Mouse (Mus musculus) heart, embryonic 15.5 days (tissue): ENCODE data around the gene Gm10718. TPM values are rescaled to one million over a fixed set of nuclear protein-coding genes. Genes with fewer than 3 reads are reported as not detected.
"Not testable (repeated sequence)": the region's sequence is repeated elsewhere in the genome, so short reads cannot be mapped to it uniquely, and the experiment has no call there.

Experiments
- ATAC-seq: fragments of 200-750 bp; cut with Nextera tagmentation; replicated peaks from 2 replicates; pipeline ENCODE4 v1.8.0; 2017; ENCODE audit warnings: low read depth, moderate TSS enrichment; ENCODE audit not compliant: insufficient number of reproducible peaks, insufficient read depth, low FRiP score
- H3K27ac ChIP-seq: fragments of 300-500 bp; sonication (generic); 2 replicates; pipeline ENCODE4 v1.5.1; 2015; ENCODE audit warnings: mild to moderate bottlenecking, inconsistent platforms
- H3K27me3 ChIP-seq: fragments of 300-500 bp; sonication (generic); 2 replicates; pipeline ENCODE4 v1.6.1; 2015; ENCODE audit warnings: inconsistent platforms
- H3K36me3 ChIP-seq: fragments of 300-500 bp; sonication (generic); 2 replicates; pipeline ENCODE4 v1.6.1; 2015; ENCODE audit warnings: mild to moderate bottlenecking, inconsistent platforms
- H3K4me1 ChIP-seq: fragments of 300-500 bp; sonication (generic); replicated peaks from 2 replicates; pipeline ENCODE4 v1.6.1; 2015; ENCODE audit warnings: inconsistent platforms
- H3K4me2 ChIP-seq: fragments of 300-500 bp; sonication (generic); 2 replicates; pipeline ENCODE4 v1.6.1; 2015; ENCODE audit warnings: inconsistent platforms, mild to moderate bottlenecking, moderate library complexity
- H3K4me3 ChIP-seq: fragments of 300-500 bp; sonication (generic); 2 replicates; pipeline ENCODE4 v1.5.1; 2015; ENCODE audit warnings: mild to moderate bottlenecking, inconsistent platforms
- H3K9ac ChIP-seq: fragments of 300-500 bp; sonication (generic); 2 replicates; pipeline ENCODE4 v1.6.1; 2015; ENCODE audit warnings: mild to moderate bottlenecking, inconsistent platforms
- H3K9me3 ChIP-seq: fragments of 300-500 bp; sonication (generic); replicated peaks from 2 replicates; pipeline ENCODE4 v1.6.1; 2016; ENCODE audit warnings: inconsistent platforms
- WGBS: fragments of 180-500 bp; shearing (Covaris S2); methylation state at CpG from one replicate; pipeline ENCODE4 v1.1.7; 2015; ENCODE audit warnings: mixed read lengths; 5-methylcytosine and 5-hydroxymethylcytosine counted together
- polyA plus RNA-seq: library from polyadenylated mRNA; unstranded; fragments of >200 nt; fragmentation: Nextera tagmentation; extraction: Ambion mirVana; gene quantifications from 2 replicates; pipeline ENCODE4 v1.2.1, GENCODE M21; 2015

The Gm10718 gene
- polyA plus RNA-seq, 1 experiment from 2014 or later = 0.54 TPM

- not testable (repeated sequence) for H3K27me3 ChIP-seq, H3K4me1 ChIP-seq, H3K9ac ChIP-seq, H3K9me3 ChIP-seq, H3K27ac ChIP-seq, H3K4me3 ChIP-seq, H3K36me3 ChIP-seq, ATAC-seq, H3K4me2 ChIP-seq
- WGBS = 58% methylated on average over 5 of the region's 9 CpGs
Observed at GRCm38 (mm10) chr9:3015354-3015753, 8.0 kb upstream of the Gm10718 start, which contains the start of gene Gm10720. Gene Gm10720 (plus strand): TSS chr9:3015654.

GRCm38 (mm10) chr9:3015896-3016295, 7.5 kb upstream of the Gm10718 start:
- not testable (repeated sequence) for H3K4me2 ChIP-seq, H3K4me1 ChIP-seq, H3K36me3 ChIP-seq, H3K4me3 ChIP-seq, H3K27ac ChIP-seq, H3K9ac ChIP-seq, H3K9me3 ChIP-seq, H3K27me3 ChIP-seq, ATAC-seq
- 71% methylated on average over 6 of the region's 6 CpGs for WGBS

- not testable (repeated sequence) for H3K36me3 ChIP-seq, H3K4me1 ChIP-seq, ATAC-seq, H3K4me3 ChIP-seq, H3K27ac ChIP-seq, H3K9me3 ChIP-seq, H3K4me2 ChIP-seq, H3K9ac ChIP-seq, H3K27me3 ChIP-seq
- WGBS = 47% methylated on average over 2 of the region's 9 CpGs
Observed at GRCm38 (mm10) chr9:3017108-3017507, 6.2 kb upstream of the Gm10718 start, which contains the start of gene Gm10719. Gene Gm10719 (plus strand): TSS chr9:3017408.

GRCm38 (mm10) chr9:3018944-3019343, 4.4 kb upstream of the Gm10718 start:
- WGBS = 57% methylated on average over 9 of the region's 9 CpGs

GRCm38 (mm10) chr9:3019835-3020727, 3.3 kb upstream of the Gm10718 start:
- not testable (repeated sequence) for H3K4me3 ChIP-seq, H3K9me3 ChIP-seq, H3K9ac ChIP-seq, H3K4me2 ChIP-seq, H3K4me1 ChIP-seq, H3K36me3 ChIP-seq, H3K27ac ChIP-seq, H3K27me3 ChIP-seq
- peak; percentile 54 for ATAC-seq
- WGBS = 69% methylated on average over 17 of the region's 19 CpGs

More at GRCm38 (mm10) chr9:3018944-3019343, 4.4 kb upstream of the Gm10718 start:
- H3K9ac ChIP-seq, H3K27me3 ChIP-seq, ATAC-seq, H3K9me3 ChIP-seq, H3K4me1 ChIP-seq, H3K4me2 ChIP-seq, H3K36me3 ChIP-seq, H3K4me3 ChIP-seq, H3K27ac ChIP-seq: not testable (repeated sequence)

- ATAC-seq, H3K4me3 ChIP-seq, H3K27ac ChIP-seq, H3K36me3 ChIP-seq, H3K4me1 ChIP-seq, H3K27me3 ChIP-seq, H3K9me3 ChIP-seq, H3K4me2 ChIP-seq, H3K9ac ChIP-seq: not testable (repeated sequence)
- 72% methylated on average over 12 of the region's 13 CpGs for WGBS
Observed at GRCm38 (mm10) chr9:3022316-3023008, 885 bp upstream of the Gm10718 start.

- not testable (repeated sequence) for H3K27ac ChIP-seq, H3K4me2 ChIP-seq, H3K9ac ChIP-seq, H3K27me3 ChIP-seq, H3K36me3 ChIP-seq, ATAC-seq, H3K9me3 ChIP-seq, H3K4me3 ChIP-seq, H3K4me1 ChIP-seq
- 72% methylated on average over 16 of the region's 16 CpGs for WGBS
Observed at GRCm38 (mm10) chr9:3023985-3024648, 770 bp downstream of the Gm10718 start.

- WGBS = 67% methylated on average over 12 of the region's 12 CpGs
Observed at GRCm38 (mm10) chr9:3024912-3025467, 1.6 kb downstream of the Gm10718 start, which contains the start of gene Gm10717. Gene Gm10717 (plus strand): TSS chr9:3025417.

GRCm38 (mm10) chr9:3025653-3026052, 2.3 kb downstream of the Gm10718 start:
- not testable (repeated sequence) for H3K9me3 ChIP-seq, H3K36me3 ChIP-seq, H3K4me3 ChIP-seq, H3K9ac ChIP-seq, H3K27ac ChIP-seq, H3K27me3 ChIP-seq, H3K4me2 ChIP-seq, H3K4me1 ChIP-seq, ATAC-seq
- 64% methylated on average over 6 of the region's 6 CpGs for WGBS

More at GRCm38 (mm10) chr9:3024912-3025467, 1.6 kb downstream of the Gm10718 start, which contains the start of gene Gm10717:
- H3K9ac ChIP-seq, ATAC-seq, H3K4me1 ChIP-seq, H3K27ac ChIP-seq, H3K27me3 ChIP-seq, H3K4me3 ChIP-seq, H3K36me3 ChIP-seq, H3K9me3 ChIP-seq, H3K4me2 ChIP-seq: not testable (repeated sequence)

GRCm38 (mm10) chr9:3026136-3026535, 2.8 kb downstream of the Gm10718 start:
- not testable (repeated sequence) for H3K4me3 ChIP-seq, ATAC-seq, H3K9me3 ChIP-seq, H3K27me3 ChIP-seq, H3K27ac ChIP-seq, H3K4me1 ChIP-seq, H3K9ac ChIP-seq, H3K4me2 ChIP-seq, H3K36me3 ChIP-seq
- WGBS = 69% methylated on average over 5 of the region's 5 CpGs

GRCm38 (mm10) chr9:3026741-3027140, 3.4 kb downstream of the Gm10718 start:
- not testable (repeated sequence) for H3K9me3 ChIP-seq, H3K27me3 ChIP-seq, H3K36me3 ChIP-seq, H3K27ac ChIP-seq, H3K9ac ChIP-seq, ATAC-seq, H3K4me2 ChIP-seq, H3K4me3 ChIP-seq, H3K4me1 ChIP-seq
- WGBS = 62% methylated on average over 9 of the region's 9 CpGs
